ENCODE assay signal across 13 mouse cellular contexts in genomic region chr17:27231146-27231503, GRCm38 (mm10). TPM values are rescaled to one million over a fixed set of nuclear protein-coding genes. Genes with fewer than 3 reads are reported as not detected.
DNase-seq lines count a peak whose midpoint lies in the region.
"Had no signal": no experiment of that assay in that cellular context is flagged by ENCODE, and none has a peak within 500 bp of the region (broad histone marks: within the 10 kb centered on the region; RNA-seq: fewer than 3 reads in every experiment).

No protein-coding gene starts in this region.

- intact Hi-C loops in left cerebral cortex, postnatal 36 days (cut with DNase I): loop anchor here (5.0 kb wide), 1 partner anchor 86 kb away; no protein-coding TSS in a partner anchor

- peak; percentile 61 for DNase-seq in 3134 (ENCODE audit: extremely low read depth, insufficient read length, low spot score)
- DNase-seq in brain, adult 2 months (ENCODE audit: low read depth, low spot score): peak; percentile 89
- DNase-seq in layer of hippocampus, postnatal 10 days (ENCODE audit: low spot score in 2 of 2): peak; percentile 67 to 78
- peak; percentile 83 to 84 for DNase-seq in left cerebral cortex, postnatal 36 days (ENCODE audit: low spot score in 2 of 2)
- no peak for DNase-seq in adrenal gland, postnatal 36 days
- DNase-seq in cerebellum, postnatal 36 days: no peak
- no peak for DNase-seq in Muller cell, postnatal 12 days (ENCODE audit: inconsistent ontology term)
- DNase-seq: adrenal gland, postnatal 10 days; heart, postnatal 4 days; kidney, postnatal 4 days; lung, postnatal 36 days; retina, postnatal 1 day; thymus, postnatal 4 days had no signal

RNA-seq across cellular contexts. Expression of gene Lemd2, which starts 26.9 kb away (rescaled TPM):
- 10 to 100 TPM; 48.4 to 56.2 TPM for total RNA-seq in layer of hippocampus, postnatal 10 days (2021)
- 10 to 100 TPM; 41.6 to 44.2 TPM for total RNA-seq in left cerebral cortex, postnatal 36 days (2021)
- 10 to 100 TPM; 66.5 to 76.6 TPM for total RNA-seq in adrenal gland, postnatal 36 days (2021)

Comparison
In these comparisons a context has a peak if more than half of its experiments do, and no peak if none do; other contexts are left out.
1. DNase-seq: peak in 3134 (single experiment), brain, adult 2 months (single experiment), layer of hippocampus, postnatal 10 days (2 of 2) and left cerebral cortex, postnatal 36 days (2 of 2); none in adrenal gland, postnatal 36 days (0 of 2), cerebellum, postnatal 36 days (0 of 2) and Muller cell, postnatal 12 days (single experiment).